Mouse (Mus musculus): ENCODE measurements at regions not wholly inside any gene's neighbourhood (a gene's known extent, or its start where the extent isn't known, plus 50 kb on each side); places are given as distances from the start of the nearest gene placed in this dataset.

GRCm38 (mm10) chr11:24731431-24731830 lies 653.6 kb downstream of the Bcl11a start:
- DNase-seq (ENCODE audit: low spot score in 2 of 2): no peak
- intact Hi-C loops (cut with DNase I): no loop called here

GRCm38 (mm10) chr11:24739710-24740255 lies 661.9 kb downstream of the Bcl11a start:
- no peak for DNase-seq (ENCODE audit: low spot score in 2 of 2)
- intact Hi-C loops (cut with DNase I): loop anchor here (10.0 kb wide), 2 partner anchors 565 to 655 kb away; no protein-coding TSS in a partner anchor

DNA sequence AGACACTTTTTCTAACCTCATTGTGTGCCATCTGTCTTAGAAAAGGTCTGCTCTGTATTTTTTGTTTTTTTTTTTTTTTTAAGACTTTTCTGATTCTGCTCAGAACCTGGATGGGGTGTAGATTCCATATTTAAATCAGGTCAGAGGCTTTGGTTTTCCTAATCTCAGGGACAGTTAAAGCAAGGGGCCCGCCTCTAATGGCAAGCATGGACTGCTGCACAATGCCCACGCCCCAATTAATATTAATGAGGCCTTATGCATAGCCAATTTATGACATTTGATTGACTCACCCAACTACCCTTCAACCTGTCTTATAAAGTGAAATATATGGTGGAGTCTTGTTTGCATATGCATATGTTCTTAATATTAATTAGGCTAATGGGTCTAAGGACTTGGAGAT lies 662.6 kb downstream of the Bcl11a start:
- intact Hi-C loops (cut with DNase I): loop anchor here (10.0 kb wide), 2 partner anchors 564 to 656 kb away; no protein-coding TSS in a partner anchor

GRCm38 (mm10) chr11:24742561-24742960 lies 664.7 kb downstream of the Bcl11a start:
- intact Hi-C loops (cut with DNase I): loop anchor here (10.0 kb wide), 2 partner anchors 562 to 658 kb away; no protein-coding TSS in a partner anchor
- peak; percentile 66 to 86 for DNase-seq (ENCODE audit: low spot score in 2 of 2)

More for the DNA sequence above, 662.6 kb downstream of the Bcl11a start:
- DNase-seq (ENCODE audit: low spot score in 2 of 2): no peak

DNA sequence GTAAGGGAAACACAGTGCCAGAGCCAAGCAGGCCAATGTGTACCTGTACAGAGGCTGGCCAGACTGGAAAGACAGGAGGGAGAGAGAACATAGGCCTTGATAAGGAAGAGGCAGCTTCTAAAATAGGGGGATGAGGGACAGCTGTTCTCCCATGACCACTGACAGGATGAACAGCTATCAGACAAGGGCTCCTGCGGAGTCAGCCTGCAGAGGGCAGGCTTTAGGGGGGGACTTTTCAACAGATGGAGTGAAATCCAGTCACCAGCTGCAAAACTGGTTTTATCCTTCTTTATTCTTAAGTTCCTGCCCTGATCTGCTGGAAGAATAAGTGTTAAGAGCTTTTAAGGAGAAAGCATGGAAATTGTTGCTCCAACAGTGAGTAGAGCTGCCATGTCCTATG lies 665.6 kb downstream of the Bcl11a start:
- intact Hi-C loops (cut with DNase I): loop anchor here (10.0 kb wide), 2 partner anchors 561 to 659 kb away; no protein-coding TSS in a partner anchor
- no peak for DNase-seq (ENCODE audit: low spot score in 2 of 2)

GRCm38 (mm10) chr11:24745841-24746240 lies 668.0 kb downstream of the Bcl11a start:
- no peak for DNase-seq (ENCODE audit: low spot score in 2 of 2)
- intact Hi-C loops (cut with DNase I): loop anchor here (10.0 kb wide), 2 partner anchors 559 to 661 kb away; no protein-coding TSS in a partner anchor

GRCm38 (mm10) chr11:24750144-24750779 lies 672.4 kb downstream of the Bcl11a start:
- intact Hi-C loops (cut with DNase I): no loop called here
- peak in 1 of 2 experiments; percentile 14 for DNase-seq (ENCODE audit: low spot score in 2 of 2)

DNA sequence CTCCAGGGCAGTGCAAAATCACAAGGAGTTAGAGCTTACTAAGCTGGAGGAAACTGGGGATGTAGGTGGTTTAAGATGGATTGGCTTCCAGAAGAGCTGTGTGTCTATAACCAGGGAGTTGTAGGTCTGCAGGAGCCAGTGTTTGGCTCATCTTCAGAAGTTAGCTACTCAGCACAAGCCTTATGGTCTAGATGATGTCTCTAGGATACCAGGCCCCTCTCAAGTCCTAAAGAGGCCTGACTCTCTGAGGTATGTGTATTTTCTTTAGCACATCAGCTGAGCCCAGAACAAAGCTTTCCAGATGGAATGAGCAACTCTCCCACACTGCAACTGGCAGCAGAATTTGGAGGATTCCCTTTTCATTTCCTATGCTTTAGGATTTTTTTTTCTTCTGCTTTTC lies 680.3 kb downstream of the Bcl11a start:
- DNase-seq (ENCODE audit: low spot score in 2 of 2): peak; percentile 37 to 90
- intact Hi-C loops (cut with DNase I): loop anchor here (1.0 kb wide), 1 partner anchor 80 kb away; no protein-coding TSS in a partner anchor

DNA sequence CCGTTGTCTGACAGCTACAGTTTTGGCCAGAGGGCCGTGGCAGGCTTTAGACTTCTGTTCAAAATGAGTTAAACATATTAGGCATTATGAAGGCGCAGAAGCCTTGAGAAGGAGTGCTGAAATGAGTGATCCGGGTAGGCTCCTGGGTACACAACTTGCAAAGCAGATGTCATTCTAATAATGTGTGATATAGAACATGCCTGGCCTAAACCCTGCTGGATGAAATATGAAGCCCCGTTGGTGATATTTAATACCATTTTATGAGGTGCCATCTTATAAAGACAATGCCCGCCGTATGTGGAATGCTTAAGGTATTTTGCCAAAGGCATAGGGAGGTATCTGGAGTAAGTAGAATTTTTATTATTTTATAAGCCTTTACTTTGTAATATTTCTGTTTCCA lies 705.6 kb downstream of the Bcl11a start:
- DNase-seq (ENCODE audit: low spot score in 2 of 2): no peak
- intact Hi-C loops (cut with DNase I): no loop called here

- no peak for DNase-seq (ENCODE audit: low spot score in 2 of 2)
- intact Hi-C loops (cut with DNase I): no loop called here
Observed at GRCm38 (mm10) chr11:24789120-24789519, 711.3 kb downstream of the Bcl11a start.

- no peak for DNase-seq (ENCODE audit: low spot score in 2 of 2)
- intact Hi-C loops (cut with DNase I): no loop called here
Observed at GRCm38 (mm10) chr11:24795510-24796211, 717.8 kb downstream of the Bcl11a start.

DNA sequence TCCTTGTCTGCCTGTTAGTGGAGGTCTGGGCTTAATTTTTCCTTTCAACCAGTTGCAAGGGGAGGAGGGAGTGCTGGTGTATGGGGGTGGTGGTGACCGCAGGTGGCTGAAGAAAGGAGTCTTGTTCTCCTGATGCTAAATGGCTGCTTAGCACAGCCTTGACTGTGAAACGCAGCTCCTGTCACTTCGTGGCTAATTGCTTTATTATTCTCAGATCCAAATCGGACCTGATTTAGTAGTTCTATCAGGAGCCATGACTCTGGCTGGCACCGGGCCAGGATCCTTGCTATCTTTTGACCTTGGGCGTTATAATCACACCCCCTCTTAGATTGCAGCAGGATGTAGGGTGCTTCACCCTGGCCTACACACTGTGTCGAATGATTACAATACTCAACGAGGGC lies 726.8 kb downstream of the Bcl11a start:
- intact Hi-C loops (cut with DNase I): no loop called here
- no peak for DNase-seq (ENCODE audit: low spot score in 2 of 2)

DNA sequence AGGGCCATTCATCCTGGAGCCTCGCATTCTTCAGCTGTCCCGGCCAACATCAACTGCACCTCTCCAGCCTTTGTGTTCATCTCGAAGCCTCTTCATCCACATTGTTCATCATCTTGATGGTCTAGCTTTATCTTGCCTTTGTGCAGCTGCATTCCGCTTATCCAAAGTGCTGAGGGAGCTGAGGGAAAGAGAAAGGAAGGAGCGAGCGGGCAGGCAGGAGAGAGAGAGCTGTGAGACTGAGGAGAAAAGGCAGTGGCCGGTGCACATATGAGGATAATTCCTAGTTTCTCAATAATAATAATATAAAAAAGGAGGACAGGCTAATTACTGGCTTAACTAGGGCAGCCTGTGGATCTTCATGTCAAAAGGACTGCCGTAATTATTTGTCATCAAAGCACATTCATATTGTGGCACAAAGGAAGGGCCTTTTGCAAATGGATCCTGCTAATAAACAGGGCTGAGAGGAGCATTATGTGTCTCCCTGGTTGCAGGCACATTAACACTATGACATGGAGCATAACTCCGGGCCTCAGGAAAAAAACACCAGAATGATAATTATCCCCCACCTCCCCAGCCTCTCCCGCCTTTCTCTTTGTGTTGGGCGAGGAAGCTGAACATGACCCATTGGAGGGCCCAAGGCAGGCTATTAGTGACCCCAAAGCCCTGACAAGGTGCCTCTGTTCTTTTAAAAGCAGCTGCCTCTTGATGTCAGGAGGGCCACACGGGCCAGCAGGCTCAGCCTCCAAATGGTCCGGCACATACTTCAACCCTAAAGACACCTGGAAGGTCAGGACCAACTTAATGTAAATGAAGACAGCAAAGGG lies 751.9 kb downstream of the Bcl11a start:
- DNase-seq (ENCODE audit: low spot score in 2 of 2): no peak
- intact Hi-C loops (cut with DNase I): no loop called here

- intact Hi-C loops (cut with DNase I): no loop called here
- DNase-seq (ENCODE audit: low spot score in 2 of 2): no peak
Observed at GRCm38 (mm10) chr11:24830484-24830883, 752.6 kb downstream of the Bcl11a start.

- peak in 1 of 2 experiments; percentile 43 for DNase-seq (ENCODE audit: low spot score in 2 of 2)
- intact Hi-C loops (cut with DNase I): no loop called here
Observed at GRCm38 (mm10) chr11:24843839-24844738, 766.2 kb downstream of the Bcl11a start.

DNA sequence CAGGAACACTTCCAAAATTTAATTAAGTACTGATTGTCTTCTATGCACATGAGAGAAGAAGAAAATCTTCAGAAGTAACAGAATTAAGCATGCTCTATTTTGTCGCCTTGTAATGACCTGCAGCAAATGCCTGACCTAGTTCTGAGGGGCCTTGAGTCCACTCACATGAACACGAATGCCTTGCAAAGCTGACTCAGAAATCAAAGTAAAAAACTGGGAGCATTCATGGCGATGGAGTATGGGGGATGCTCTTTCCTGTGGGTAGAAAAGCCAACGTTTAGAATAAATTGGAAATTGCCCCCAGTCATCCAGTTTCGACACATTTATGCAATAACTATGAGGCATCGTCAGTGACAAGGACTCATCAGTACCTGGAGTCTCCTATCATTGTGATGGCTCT lies 779.1 kb downstream of the Bcl11a start:
- intact Hi-C loops (cut with DNase I): no loop called here
- no peak for DNase-seq (ENCODE audit: low spot score in 2 of 2)

- intact Hi-C loops (cut with DNase I): no loop called here
- no peak for DNase-seq (ENCODE audit: low spot score in 2 of 2)
Observed at GRCm38 (mm10) chr11:24864637-24865036, 786.8 kb downstream of the Bcl11a start.

DNA sequence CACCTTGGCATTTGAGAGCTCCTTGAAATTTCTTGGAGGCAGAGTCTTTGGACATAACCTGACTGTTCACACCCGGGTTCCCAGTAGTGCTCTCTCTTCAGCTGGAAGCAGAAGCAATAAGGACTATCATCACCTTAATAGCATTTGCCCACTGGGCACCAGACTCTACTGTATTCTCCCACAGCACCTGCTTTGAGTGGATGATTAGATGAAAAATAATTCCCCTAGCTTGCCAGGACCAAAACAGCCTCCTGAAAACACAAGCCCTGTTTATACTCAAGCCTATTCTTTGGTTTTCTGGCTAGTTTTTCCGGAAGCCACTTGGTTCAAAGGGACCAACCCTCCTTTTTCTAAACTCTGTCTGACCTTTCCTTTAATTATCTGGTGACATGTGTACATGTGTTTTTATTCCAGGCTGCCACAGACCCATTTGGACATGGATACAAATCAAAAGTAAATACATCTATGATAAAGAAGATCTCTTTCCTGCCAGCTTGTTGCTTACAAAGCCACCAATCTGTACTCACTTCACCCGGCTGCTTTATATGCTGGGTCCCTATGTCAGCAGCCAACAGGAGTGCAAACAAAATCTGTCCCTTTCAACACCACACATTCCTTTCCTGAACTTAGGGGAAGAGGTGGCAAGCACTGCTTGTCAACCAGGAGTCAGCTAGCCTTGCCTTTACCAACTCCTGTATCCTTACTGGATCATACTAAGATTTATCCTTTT lies 787.4 kb downstream of the Bcl11a start:
- intact Hi-C loops (cut with DNase I): no loop called here
- DNase-seq (ENCODE audit: low spot score in 2 of 2): no peak
